Mouse (Mus musculus) brain, embryonic 14.5 days (tissue): ENCODE data around the gene Tcl1b4. TPM values are rescaled to one million over a fixed set of nuclear protein-coding genes. Genes with fewer than 3 reads are reported as not detected.
A peak's percentile ranks its signal among the peaks of the same experiment; 100 is the strongest.
"Not testable (repeated sequence)": the region's sequence is repeated elsewhere in the genome, so short reads cannot be mapped to it uniquely, and the experiment has no call there.

Experiments
- DNase-seq: peaks from one replicate; pipeline ENCODE4 v3.0.0-alpha.2; 2011; ENCODE audit warnings: low read depth
- CTCF ChIP-seq: fragments of 200-500 bp; IDR thresholded peaks from 2 replicates; pipeline ENCODE4 v1.5.1; 2012; ENCODE audit warnings: inconsistent platforms, mild to moderate bottlenecking, moderate library complexity, borderline replicate concordance; ENCODE audit not compliant: insufficient read depth, insufficient read length; ENCODE audit errors: extremely low read depth
- POLR2A ChIP-seq: fragments of 200-500 bp; IDR thresholded peaks from 2 replicates; pipeline ENCODE4 v1.6.1; 2012; ENCODE audit warnings: mild to moderate bottlenecking, inconsistent platforms, borderline replicate concordance; ENCODE audit not compliant: poor library complexity, insufficient read depth, insufficient read length, severe bottlenecking; ENCODE audit errors: extremely low read depth
- polyA plus RNA-seq: library from polyadenylated mRNA; depleted of rRNA; stranded (reverse); fragments of >200 nt; gene quantifications from 2 replicates; pipeline ENCODE4 v1.2.3, GENCODE M21; 2012; rRNA removed

Gene Tcl1b4
- polyA plus RNA-seq, result not detected in 2 replicates

DNA sequence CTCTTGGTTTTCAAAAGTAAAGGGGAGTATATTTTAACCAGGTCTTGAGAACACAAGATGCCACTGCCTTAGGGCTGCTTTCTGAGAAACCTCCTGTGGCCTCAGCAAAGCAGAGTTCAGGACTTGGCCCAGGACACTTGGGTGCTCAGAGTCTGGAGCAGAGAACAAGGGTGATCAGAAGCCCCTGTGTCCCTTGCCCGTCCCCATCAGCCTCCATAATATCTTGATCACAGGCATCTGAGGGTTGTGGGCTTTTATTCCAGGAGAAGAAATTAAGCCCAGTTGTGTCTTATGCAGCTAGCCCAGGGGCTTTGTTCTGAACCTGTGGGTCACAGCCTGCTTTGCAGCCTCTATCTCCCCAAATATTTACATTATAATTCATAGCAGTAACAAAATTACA lies at the start of gene Tcl1b4:
Gene Tcl1b4, plus strand, starts transcription at position 301 of the 400 bp plus-strand sequence.
- DNase-seq, result not testable (repeated sequence)

DNA sequence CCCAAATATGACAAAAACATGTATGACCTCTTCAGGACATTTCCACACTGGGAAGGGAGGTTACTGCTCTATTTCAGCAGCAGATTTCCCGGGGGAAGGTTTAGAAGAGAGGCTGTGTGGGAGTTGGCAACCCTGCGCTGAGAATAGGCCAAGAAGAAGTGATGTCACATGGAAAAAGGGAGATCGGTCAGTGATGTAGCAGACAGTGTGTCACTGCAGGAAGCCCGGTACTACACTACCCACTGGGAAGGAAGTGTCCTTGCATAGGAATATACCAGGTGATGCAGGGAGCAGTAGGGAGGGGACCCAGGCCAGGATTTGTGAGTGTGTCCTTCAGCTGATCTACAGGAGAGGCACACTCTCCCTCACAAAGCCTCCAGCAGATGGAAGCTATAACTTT lies 46.5 kb upstream of the Tcl1b4 start:
- not testable (repeated sequence) for DNase-seq

DNA sequence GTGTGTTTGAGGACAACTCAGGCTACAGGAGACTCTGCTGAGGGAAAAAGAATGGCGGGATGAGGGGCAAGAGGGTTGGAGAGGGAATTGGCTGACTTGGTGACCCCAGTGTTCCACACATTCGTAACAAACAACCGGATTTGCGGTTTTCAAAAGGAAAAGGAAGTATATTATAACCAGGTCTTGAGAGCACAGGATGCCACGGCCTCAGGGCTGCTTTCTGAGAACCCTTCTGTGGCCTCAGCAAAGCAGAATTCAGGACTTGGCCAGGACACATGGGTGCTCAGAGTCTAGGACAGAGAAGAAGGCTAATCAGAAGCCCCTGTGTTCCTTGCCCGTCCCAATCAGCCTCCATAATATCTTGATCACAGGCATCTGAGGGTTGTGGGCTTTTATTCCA lies 42.9 kb upstream of the Tcl1b4 start:
- TF ChIP-seq CTCF (no peak), POLR2A (no peak)
- no peak for DNase-seq

DNA sequence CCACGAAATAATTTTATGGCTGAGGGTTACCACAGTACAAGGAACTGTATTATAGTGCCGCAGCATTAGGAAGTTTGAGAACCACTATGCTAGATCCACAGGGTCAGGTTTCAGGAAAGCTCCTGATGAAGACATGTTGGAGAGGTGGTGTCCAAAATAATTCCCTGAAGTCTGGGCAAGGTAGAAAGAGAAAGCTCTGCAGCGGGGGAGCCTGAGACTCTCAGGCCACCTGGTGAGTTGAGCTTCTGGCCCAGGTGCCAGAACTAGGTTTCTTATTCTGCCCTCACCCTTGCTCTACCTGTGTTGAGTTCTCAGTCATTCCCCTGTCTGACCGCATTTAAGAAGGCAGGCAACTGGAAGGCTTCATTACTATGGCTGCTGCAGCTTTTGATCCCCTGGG lies 42.4 kb upstream of the Tcl1b4 start, which contains the start of gene Tcl1b1:
Gene Tcl1b1, plus strand, starts transcription at position 301 of the 400 bp plus-strand sequence.
- TF ChIP-seq POLR2A (no peak), CTCF (no peak)
- DNase-seq, result no peak

DNA sequence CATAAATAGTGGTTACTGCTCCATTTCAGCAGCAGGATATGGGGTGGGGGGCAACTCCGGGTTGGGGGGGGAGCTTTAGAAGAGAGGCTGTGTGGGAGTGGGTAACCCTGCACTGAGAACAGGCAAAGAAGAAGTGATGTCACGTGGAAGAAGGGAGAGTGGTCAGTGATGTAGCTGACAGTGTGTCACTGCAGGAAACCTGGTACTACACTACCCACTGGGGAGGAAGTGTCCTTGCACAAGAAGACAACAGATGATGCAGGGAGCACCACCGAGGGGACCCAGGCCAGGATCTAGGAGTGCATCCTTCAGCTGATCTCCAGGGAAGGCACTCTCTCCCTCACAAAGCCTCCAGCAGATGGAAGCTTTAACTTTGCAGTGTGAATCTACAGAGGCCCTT lies 35.0 kb upstream of the Tcl1b4 start:
- no peak for DNase-seq
- TF ChIP-seq CTCF (no peak), POLR2A (no peak)

DNA sequence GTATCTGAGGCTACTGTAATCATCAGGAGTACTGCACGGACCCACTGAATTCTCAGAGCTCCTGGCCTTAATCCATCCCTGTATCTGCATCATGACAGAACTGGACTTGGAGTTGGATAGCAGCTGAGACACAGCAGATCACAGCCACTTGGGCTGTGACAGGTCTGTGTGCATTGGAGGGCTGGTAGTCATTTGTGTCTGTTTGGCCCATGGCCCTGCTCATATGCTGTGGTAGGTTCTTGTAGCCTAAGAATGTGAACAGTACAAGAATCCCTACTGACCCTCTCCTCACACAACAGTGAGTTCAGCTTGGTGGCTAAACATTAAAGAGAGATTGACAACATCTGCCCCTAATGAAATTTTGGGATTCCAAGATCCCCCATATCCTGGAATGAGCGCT lies 28.4 kb upstream of the Tcl1b4 start:
- TF ChIP-seq POLR2A (no peak), CTCF (no peak)
- DNase-seq, result no peak

DNA sequence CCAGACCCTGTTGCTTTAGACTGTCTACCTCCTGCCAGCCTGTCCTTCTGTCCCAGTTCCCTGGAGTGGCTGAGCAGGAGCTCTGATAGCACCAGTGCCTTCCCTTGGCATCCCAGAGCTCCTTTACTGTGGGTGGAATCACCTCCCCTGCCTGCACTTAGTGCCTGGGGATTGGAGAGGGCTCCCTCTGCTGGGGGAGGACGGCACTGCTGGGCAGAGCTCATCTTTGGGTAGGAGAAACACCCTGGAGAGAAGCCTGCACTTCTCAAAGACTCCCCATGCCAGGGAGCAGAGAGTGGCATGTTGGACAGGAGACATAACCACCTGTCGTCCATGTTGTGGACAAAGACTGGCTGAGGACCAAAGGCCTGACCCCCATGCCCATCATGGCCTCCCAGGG lies 27.4 kb upstream of the Tcl1b4 start:
- DNase-seq, result not testable (repeated sequence)

DNA sequence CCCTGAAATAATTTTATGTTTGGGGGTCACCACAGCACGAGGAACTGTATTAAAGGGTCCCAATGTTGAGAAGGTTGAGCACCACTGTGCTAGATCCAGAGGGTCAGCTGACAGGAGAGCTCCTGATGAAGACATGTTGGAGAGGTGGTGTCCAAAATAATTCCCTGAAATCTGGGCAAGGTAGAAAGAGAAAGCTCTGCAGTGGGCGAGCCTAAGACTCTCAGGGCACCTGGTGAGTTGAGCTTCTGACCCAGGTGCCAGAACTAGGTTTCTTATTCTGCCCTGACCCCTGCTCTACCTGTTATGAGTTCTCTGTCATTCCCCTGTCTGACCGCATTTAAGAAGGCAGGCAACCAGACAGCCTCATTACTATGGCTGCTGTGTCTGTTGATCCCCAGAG lies 25.7 kb upstream of the Tcl1b4 start, which contains the start of gene Tcl1b5:
Gene Tcl1b5, plus strand, starts transcription at position 301 of the 400 bp plus-strand sequence.
- not testable (repeated sequence) for DNase-seq

DNA sequence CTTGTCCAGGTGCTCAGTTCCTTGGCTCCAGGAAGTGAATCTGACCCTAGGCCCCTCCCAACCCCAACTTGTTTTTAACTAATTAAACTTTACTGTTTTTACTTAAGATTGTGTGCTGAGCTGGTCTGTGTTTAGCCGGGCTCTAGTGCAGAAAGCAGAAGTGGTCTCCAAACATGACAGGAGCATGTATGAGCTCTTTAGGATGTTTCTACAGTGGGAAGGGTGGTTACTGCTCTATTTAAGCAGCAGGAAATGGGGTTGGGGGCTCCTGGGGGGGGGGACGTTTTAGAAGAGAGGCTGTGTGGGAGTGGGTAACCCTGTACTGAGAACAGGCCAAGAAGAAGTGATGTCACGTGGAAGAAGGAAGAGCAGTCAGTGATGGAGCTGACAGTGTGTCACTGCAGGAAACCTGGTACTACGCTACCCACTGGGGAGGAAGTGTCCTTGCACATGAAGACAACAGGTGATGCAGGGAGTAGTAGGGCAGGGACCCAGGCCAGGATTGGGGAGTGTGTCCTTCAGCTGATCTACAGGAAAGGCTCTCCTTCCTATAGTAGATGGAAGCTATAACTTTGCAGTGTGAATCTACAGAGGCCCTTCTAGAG lies 20.6 kb upstream of the Tcl1b4 start:
- DNase-seq, result not testable (repeated sequence)

DNA sequence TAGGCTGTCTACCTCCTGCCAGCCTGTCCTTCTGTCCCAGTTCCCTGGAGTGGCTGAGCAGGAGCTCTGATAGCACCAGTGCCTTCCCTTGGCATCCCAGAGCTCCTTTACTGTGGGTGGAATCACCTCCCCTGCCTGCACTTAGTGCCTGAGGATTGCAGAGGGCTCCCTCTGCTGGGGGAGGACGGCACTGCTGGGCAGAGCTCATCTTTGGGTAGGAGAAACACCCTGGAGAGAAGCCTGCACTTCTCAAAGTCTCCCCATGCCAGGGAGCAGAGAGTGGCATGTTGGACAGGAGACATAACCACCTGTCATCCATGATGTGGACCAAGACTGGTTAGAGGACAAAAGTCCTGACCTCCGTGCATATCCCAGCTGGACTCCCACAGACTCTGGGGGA lies 12.8 kb upstream of the Tcl1b4 start:
- not testable (repeated sequence) for DNase-seq

DNA sequence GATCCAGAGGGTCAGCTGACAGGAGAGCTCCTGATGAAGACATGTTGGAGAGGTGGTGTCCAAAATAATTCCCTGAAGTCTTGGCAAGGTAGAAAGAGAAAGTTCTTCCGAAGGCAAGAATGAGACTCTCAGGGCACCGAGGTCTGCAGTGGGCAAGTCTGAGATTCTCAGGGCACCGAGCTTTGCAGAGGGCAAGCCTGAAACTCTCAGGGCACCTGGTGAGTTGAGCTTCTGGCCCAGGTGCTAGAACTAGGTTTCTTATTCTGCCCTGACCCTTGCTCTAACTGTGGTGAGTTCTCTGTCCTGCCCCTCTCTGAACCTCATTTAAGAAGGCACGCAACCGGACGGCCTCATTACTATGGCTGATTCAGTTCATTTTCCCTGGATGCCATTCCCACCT lies 11.0 kb upstream of the Tcl1b4 start, which contains the start of gene Tcl1b3:
Gene Tcl1b3, plus strand, starts transcription at position 301 of the 400 bp plus-strand sequence.
- DNase-seq, result not testable (repeated sequence)

DNA sequence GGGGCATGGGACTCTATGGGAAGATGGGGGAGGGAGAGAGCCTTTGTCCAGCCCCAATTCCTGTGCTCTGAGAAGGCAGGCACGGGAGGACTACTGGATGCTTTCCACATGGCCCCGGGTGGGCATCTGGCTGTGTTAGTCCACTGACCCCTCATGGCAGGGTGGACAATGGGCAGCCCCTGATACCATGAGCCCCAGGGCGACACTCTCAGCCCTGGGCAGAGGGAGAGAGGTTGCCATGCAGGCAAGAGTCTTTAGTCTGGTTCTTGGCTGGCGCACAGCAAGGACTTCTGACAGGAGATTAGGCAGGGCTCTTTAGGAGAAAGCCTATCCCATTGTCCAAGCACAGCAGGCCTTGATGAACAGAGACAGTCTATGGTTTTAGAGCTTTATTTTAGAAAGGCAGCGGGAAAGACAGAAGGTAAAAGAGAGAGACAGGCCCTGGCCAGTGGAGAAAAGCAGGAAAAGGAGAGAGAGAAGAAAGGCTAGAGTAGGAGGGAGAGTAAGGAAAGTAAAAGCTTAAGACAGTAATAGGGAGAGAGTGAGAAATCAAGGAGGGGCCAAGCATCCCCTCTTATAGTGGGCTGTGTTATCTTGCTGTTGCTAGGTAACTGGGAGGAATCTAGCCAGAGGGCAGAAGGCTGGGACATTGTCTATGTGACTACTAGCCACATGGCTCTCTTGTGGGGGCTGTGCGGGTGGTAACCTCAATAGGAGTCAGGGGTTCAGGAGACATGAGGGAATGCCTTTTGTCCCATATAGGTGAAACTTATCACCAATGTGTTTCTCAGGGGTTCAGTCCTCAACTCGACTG lies 1.9 kb upstream of the Tcl1b4 start:
- peak; percentile 16 for DNase-seq

DNA sequence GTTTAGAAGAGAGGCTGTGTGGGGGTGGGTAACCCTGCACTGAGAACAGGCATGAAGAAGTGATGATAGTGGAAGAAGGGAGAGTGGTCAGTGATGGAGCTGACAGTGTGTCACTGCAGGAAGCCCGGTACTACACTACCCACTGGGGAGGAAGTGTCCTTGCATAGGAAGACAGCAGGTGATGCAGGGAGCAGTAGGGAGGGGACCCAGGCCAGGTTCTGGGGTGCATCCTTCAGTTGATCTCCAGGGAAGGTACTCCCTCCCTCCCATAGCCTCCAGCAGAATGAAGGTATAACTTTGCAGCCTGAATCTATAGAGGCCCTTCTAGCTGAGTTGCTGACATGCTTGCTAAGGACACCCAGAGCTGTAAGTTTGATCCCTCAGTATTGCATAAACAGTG lies 5.3 kb downstream of the Tcl1b4 start:
- no peak for DNase-seq

DNA sequence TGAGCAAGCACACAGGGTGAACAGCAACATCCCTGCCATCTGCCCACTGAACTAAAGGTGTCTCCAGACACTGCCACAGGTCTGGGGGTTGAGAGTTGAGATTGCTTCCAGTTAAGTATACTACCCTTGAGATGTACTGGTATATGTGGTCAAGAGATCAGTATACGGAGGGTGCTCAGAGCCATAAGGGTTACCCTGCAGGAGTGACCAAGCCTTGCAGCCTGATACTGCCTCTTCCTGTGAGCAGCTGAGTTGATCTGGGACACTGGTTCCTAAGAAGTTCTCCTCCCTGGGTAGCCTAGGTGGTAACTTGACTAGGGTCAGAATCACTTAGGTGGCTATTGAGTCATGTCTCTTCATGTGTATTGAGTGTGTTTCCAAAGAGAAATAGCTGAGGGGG lies 6.7 kb downstream of the Tcl1b4 start:
- no peak for TF ChIP-seq CTCF
- TF ChIP-seq POLR2A, result no peak
- no peak for DNase-seq

More for the DNA sequence above, 5.3 kb downstream of the Tcl1b4 start:
- TF ChIP-seq CTCF (no peak), POLR2A (no peak)
